Mouse (Mus musculus) small intestine, adult 2 months (tissue): ENCODE data around the gene Scmh1.

Source experiments
- CTCF ChIP-seq: fragments of 200-500 bp; IDR thresholded peaks from 2 replicates; pipeline ENCODE4 v1.5.1; 2012; ENCODE audit warnings: low read depth, mild to moderate bottlenecking, control low read depth, inconsistent platforms, low read length, moderate library complexity, mixed read lengths; ENCODE audit not compliant: insufficient replicate concordance, insufficient read length; ENCODE audit errors: extremely low read depth
- POLR2A ChIP-seq: fragments of 200-500 bp; IDR thresholded peaks from 2 replicates; pipeline ENCODE4 v1.6.1; 2012; ENCODE audit warnings: low read depth, mild to moderate bottlenecking, control low read depth, inconsistent platforms, low read length, moderate library complexity

DNA sequence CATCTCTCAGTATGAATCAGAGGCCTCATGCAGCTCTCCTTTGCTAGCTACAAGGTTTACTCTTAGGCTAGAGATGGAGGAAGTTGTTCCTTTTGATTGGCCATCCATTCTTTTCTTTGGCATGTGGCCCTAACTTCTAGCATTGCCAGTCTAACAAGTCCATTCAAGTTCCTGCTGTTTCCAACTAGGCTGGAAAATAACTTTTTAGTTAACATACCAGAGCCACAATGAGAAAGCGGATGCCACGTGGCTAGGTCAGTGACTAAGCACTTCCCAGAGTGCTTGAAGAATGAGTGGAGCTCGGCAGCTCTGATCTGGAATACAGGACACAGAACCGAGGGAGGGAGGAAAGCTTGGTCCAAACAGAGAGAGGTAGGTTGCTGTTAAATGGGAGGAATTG, 112.3 kb downstream of the Scmh1 start:
- TF ChIP-seq CTCF (no peak), POLR2A (no peak)
